Mouse (Mus musculus): ENCODE measurements around the gene Ndufv3.

DNA sequence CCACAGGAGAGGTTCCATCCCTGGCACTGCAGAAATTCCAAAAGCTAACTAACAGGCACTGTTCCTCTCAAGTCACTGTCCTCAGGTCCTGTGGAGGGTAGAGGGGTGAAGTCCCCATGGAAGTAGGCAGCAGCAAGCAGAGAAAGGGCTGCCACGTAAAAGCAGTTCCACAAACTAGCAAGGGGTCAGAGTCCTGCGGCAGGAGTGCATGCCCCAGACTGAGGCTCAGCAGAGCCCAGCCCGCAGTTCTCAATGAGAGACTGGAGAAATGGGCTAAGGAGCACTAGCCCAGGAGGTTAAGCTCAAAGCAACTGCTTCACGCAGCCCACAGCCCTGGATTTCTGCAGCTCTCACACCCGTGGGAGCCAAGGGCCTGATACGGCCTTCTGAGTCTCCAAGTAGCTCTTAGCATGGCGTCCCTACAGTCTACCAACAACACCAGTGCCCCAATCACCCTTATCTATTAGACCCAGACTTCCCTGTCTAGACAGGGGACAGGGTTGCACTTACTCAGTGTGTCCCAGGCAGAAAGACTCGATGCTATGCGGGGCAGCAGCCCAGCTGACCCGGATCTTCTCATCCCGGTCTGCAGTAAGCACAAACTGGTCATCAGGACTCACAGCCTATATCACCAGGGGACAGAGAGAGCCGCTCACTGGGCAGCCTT, 17.5 kb upstream of the Ndufv3 start:
- TF ChIP-seq CTCF (IDR thresholded peaks at IDR 0.05; ENCODE audit: low read depth, low read length) (no peak), POLR2A (IDR thresholded peaks at IDR 0.05; ENCODE audit: extremely low read depth, insufficient read depth, low read length) (no peak)
